Mouse (Mus musculus) lung, adult 2 months (tissue): Measurements from ENCODE around the gene Akap14. TPM values are rescaled to one million over a fixed set of nuclear protein-coding genes. Genes with fewer than 3 reads are reported as not detected.

Experiments used
- DNase-seq: peaks from one replicate; pipeline ENCODE4 v3.0.0; 2022
- H3K4me1 ChIP-seq: fragments of 200-500 bp; 2 replicates; pipeline ENCODE4 v1.6.1; 2011; ENCODE audit warnings: low read length; ENCODE audit not compliant: control insufficient read depth, insufficient read depth
- H3K4me3 ChIP-seq: fragments of 200-500 bp; replicated peaks from 2 replicates; pipeline ENCODE3; 2011; ENCODE audit warnings: low read depth, mild to moderate bottlenecking, control low read depth, low read length; ENCODE audit errors: extremely low read depth
- CTCF ChIP-seq: fragments of 200-500 bp; IDR thresholded peaks from 2 replicates; pipeline ENCODE4 v1.5.1; 2011; ENCODE audit warnings: mild to moderate bottlenecking, low read length, control low read depth; ENCODE audit not compliant: insufficient read depth
- POLR2A ChIP-seq: fragments of 200-500 bp; IDR thresholded peaks from 2 replicates; pipeline ENCODE4 v1.6.1; 2011; ENCODE audit warnings: low read depth, mild to moderate bottlenecking, control low read depth, low read length, borderline replicate concordance; ENCODE audit errors: extremely low read depth
- WGBS: fragments of 180-500 bp; shearing (Covaris S2); methylation state at CpG from one replicate; pipeline ENCODE4 v1.1.7; 2018; 5-methylcytosine and 5-hydroxymethylcytosine counted together
- polyA plus RNA-seq: library from polyadenylated mRNA; depleted of rRNA; stranded (reverse); fragments of >200 nt; gene quantifications from 2 replicates; pipeline ENCODE4 v1.2.3, GENCODE M21; 2012; rRNA removed

Gene Akap14
- polyA plus RNA-seq, 1 experiment: 4.4 TPM

GRCm38 (mm10) chrX:37110193-37110880 is 58.3 kb downstream of the Akap14 start, which contains the start of gene Upf3b:
Gene Upf3b, minus strand, starts transcription at chrX:37110322.
- Histone ChIP-seq H3K4me3 (peak within 1 kb of the TSS; percentile 89), H3K4me1 (0 out of 2 replicates have a peak, but pooled peaks cover 2% of the 10 kb centered on the region)
- WGBS: 27% methylated on average over 30 of the region's 30 CpGs
- peak; percentile 74 for DNase-seq
- TF ChIP-seq CTCF: no peak
- peak; percentile 77; the same call in 1 of the 2 replicates for TF ChIP-seq POLR2A

- peak overlapping the region; percentile 89 for H3K4me3 ChIP-seq
- TF ChIP-seq POLR2A (no peak), CTCF (no peak)
- H3K4me1 ChIP-seq: 0 out of 2 replicates have a peak, but pooled peaks cover 2% of the 10 kb centered on the region
- WGBS: 26% methylated on average over 27 of the region's 27 CpGs
- DNase-seq: no peak
Observed at GRCm38 (mm10) chrX:37109526-37110192, 59.0 kb downstream of the Akap14 start.

GRCm38 (mm10) chrX:37103826-37104225 is 64.8 kb downstream of the Akap14 start:
- DNase-seq: no peak
- 72% methylated on average over 2 of the region's 2 CpGs for WGBS
- no peak for TF ChIP-seq POLR2A
- no peak for TF ChIP-seq CTCF
- Histone ChIP-seq H3K4me1 (no peaks in the 10 kb centered on the region), H3K4me3 (no peak overlapping the region)

Other genes starting within 250 kb of the Akap14 start
- gene Sept6, start 177.0 kb downstream of the Akap14 start, polyA plus RNA-seq: 5.6 and 9.0 TPM in 2 replicates
- not detected in 2 replicates for gene Sowahd, start 120.0 kb downstream of the Akap14 start, polyA plus RNA-seq
- 44.6 and 56.1 TPM in 2 replicates for gene Rpl39, start 83.4 kb downstream of the Akap14 start, polyA plus RNA-seq
- 2.9 and 4.7 TPM in 2 replicates for gene Upf3b, start 58.5 kb downstream of the Akap14 start, polyA plus RNA-seq
- 2.3 and 2.9 TPM in 2 replicates for gene Nkap, start 42.0 kb downstream of the Akap14 start, polyA plus RNA-seq
- 175 and 198 TPM in 2 replicates for gene Ndufa1, start 22.3 kb upstream of the Akap14 start, polyA plus RNA-seq
- 1.9 and 2.1 TPM in 2 replicates for gene Rnf113a1, start 22.4 kb upstream of the Akap14 start, polyA plus RNA-seq
- gene Gm9, start 42.2 kb upstream of the Akap14 start, polyA plus RNA-seq: not detected in 2 replicates
- not detected in 2 replicates for gene Rhox1, start 53.4 kb upstream of the Akap14 start, polyA plus RNA-seq
- not detected in 2 replicates for gene Rhox2a, start 76.1 kb upstream of the Akap14 start, polyA plus RNA-seq
- gene Rhox3a, start 81.1 kb upstream of the Akap14 start, polyA plus RNA-seq: not detected in 2 replicates
- gene Rhox4a, start 96.5 kb upstream of the Akap14 start, polyA plus RNA-seq: not detected in 2 replicates
- gene Rhox3a2, start 211.2 kb upstream of the Akap14 start, polyA plus RNA-seq: not detected in 2 replicates
- gene Rhox4a2, start 222.0 kb upstream of the Akap14 start, polyA plus RNA-seq: not detected in 2 replicates
- not detected in 2 replicates for gene Rhox2b, start 243.2 kb upstream of the Akap14 start, polyA plus RNA-seq